ENCODE assay signal across 30 mouse cellular contexts in genomic region chr9:123185546-123185945, GRCm38 (mm10). TPM values are rescaled to one million over a fixed set of nuclear protein-coding genes. Genes with fewer than 3 reads are reported as not detected.
DNase-seq lines count a peak whose midpoint lies in the region; ATAC-seq and TF ChIP-seq lines count a peak whose summit lies in the region.
"Had no signal": no experiment of that assay in that cellular context is flagged by ENCODE, and none has a peak within 500 bp of the region (broad histone marks: within the 10 kb centered on the region; RNA-seq: fewer than 3 reads in every experiment).

No protein-coding gene starts in this region.

- ATAC-seq in megakaryocyte, adult 5-6 weeks (ENCODE audit: poor library complexity, severe bottlenecking) = peak; percentile 24; the same call in 1 of the 2 replicates
- no peak for ATAC-seq in hindbrain, postnatal 0 days
- ATAC-seq in forebrain, embryonic 14.5 days = no peak
- ATAC-seq: forebrain, embryonic 16.5 days; intestine, postnatal 0 days had no signal

- H3K9ac ChIP-seq in hindbrain, postnatal 0 days (replicated peaks; ENCODE audit: low read length) = no peak overlapping the region
- no peak overlapping the region for H3K9ac ChIP-seq in forebrain, embryonic 14.5 days (ENCODE audit: low read length)
- H3K9ac ChIP-seq: embryonic facial prominence, embryonic 13.5 days; forebrain, embryonic 12.5 days; hindbrain, embryonic 14.5 days had no signal

- H3K36me3 ChIP-seq in hindbrain, postnatal 0 days (ENCODE audit: insufficient read depth, low read length) = no peaks in the 10 kb centered on the region
- no peaks in the 10 kb centered on the region for H3K36me3 ChIP-seq in forebrain, embryonic 14.5 days (ENCODE audit: control insufficient read depth, insufficient read depth, low read length)
- H3K36me3 ChIP-seq: embryonic facial prominence, embryonic 10.5 days; embryonic facial prominence, embryonic 13.5 days; forebrain, embryonic 12.5 days; G1E had no signal

- no peaks in the 10 kb centered on the region for H3K9me3 ChIP-seq in hindbrain, postnatal 0 days (ENCODE audit: low read length)
- no peaks in the 10 kb centered on the region for H3K9me3 ChIP-seq in forebrain, embryonic 14.5 days (replicated peaks; ENCODE audit: control insufficient read depth, low read length)
- H3K9me3 ChIP-seq: embryonic facial prominence, embryonic 13.5 days; forebrain, embryonic 12.5 days; G1E had no signal

- H3K4me3 ChIP-seq in hindbrain, postnatal 0 days (ENCODE audit: low read length) = no peak overlapping the region
- H3K4me3 ChIP-seq in forebrain, embryonic 14.5 days (ENCODE audit: low read depth, low read length) = no peak overlapping the region
- H3K4me3 ChIP-seq: embryonic facial prominence, embryonic 10.5 days; embryonic facial prominence, embryonic 13.5 days; erythroblast, embryonic 14.5 days; forebrain, embryonic 12.5 days; gastrocnemius, adult 2 months; heart, adult 2 months had no signal

- no peak overlapping the region for H3K4me2 ChIP-seq in hindbrain, postnatal 0 days (ENCODE audit: low read depth, low read length)
- H3K4me2 ChIP-seq in forebrain, embryonic 14.5 days (ENCODE audit: low read length) = no peak overlapping the region
- H3K4me2 ChIP-seq: embryonic facial prominence, embryonic 13.5 days; forebrain, embryonic 12.5 days; heart, embryonic 11.5 days; hindbrain, embryonic 14.5 days had no signal

- H3K27me3 ChIP-seq in hindbrain, postnatal 0 days (ENCODE audit: insufficient read depth, low read length) = no peaks in the 10 kb centered on the region
- no peaks in the 10 kb centered on the region for H3K27me3 ChIP-seq in forebrain, embryonic 14.5 days (replicated peaks; ENCODE audit: control insufficient read depth, insufficient read depth, low read length)
- H3K27me3 ChIP-seq: embryonic facial prominence, embryonic 13.5 days; forebrain, embryonic 12.5 days had no signal

- DNase-seq in retina, embryonic 14.5 days (ENCODE audit: low spot score) = peak; percentile 9
- DNase-seq in retina, postnatal 1 day = no peak
- peak; percentile 17 for DNase-seq in NIH3T3 (ENCODE audit: low read depth)
- DNase-seq in hindbrain, postnatal 0 days (ENCODE audit: low spot score) = no peak
- DNase-seq in forebrain, embryonic 14.5 days (ENCODE audit: low spot score) = no peak
- DNase-seq: adrenal gland, adult 2 months; adrenal gland, postnatal 14 days; cerebellum, adult 11 months; cerebellum, adult 2 months; cerebellum, adult 9-11 months; cerebellum, postnatal 25 days; embryo, embryonic 11 days; heart, adult 2 months; heart, postnatal 4 days had no signal

- no peak for TF ChIP-seq CTCF in hindbrain, postnatal 0 days (IDR thresholded peaks at IDR 0.05; ENCODE audit: low read depth)

- WGBS in hindbrain, postnatal 0 days = 44% methylated on average over 2 of the region's 2 CpGs
- WGBS in forebrain, embryonic 14.5 days = 67% methylated on average over 2 of the region's 2 CpGs

- no peaks in the 10 kb centered on the region for H3K4me1 ChIP-seq in hindbrain, postnatal 0 days (ENCODE audit: insufficient read depth, low read length)
- H3K4me1 ChIP-seq in forebrain, embryonic 14.5 days (ENCODE audit: control insufficient read depth, insufficient read depth, low read length) = no peaks in the 10 kb centered on the region
- H3K4me1 ChIP-seq: embryonic facial prominence, embryonic 13.5 days; forebrain, embryonic 12.5 days had no signal

- H3K27ac ChIP-seq in hindbrain, postnatal 0 days = no peak overlapping the region
- H3K27ac ChIP-seq in forebrain, embryonic 14.5 days (ENCODE audit: low read depth, low read length) = no peak overlapping the region
- H3K27ac ChIP-seq: embryonic facial prominence, embryonic 10.5 days; embryonic facial prominence, embryonic 13.5 days; forebrain, embryonic 12.5 days; gastrocnemius, adult 2 months; heart, adult 2 months; hindbrain, embryonic 14.5 days had no signal

RNA-seq across cellular contexts. Expression of gene Cdcp1, which starts 30.3 kb away (rescaled TPM):
- total RNA-seq in megakaryocyte, adult 5-6 weeks (2015) = not detected in 2 replicates
- not detected in 2 replicates for total RNA-seq in megakaryocyte, adult 5-6 weeks (2017)
- 0.26 and 0.29 TPM in 2 replicates for total RNA-seq in hindbrain, postnatal 0 days (2014; rRNA removed)
- 0.14 and 0.38 TPM in 2 replicates for polyA plus RNA-seq in hindbrain, postnatal 0 days (2015; fragmentation: Nextera tagmentation; extraction: Ambion mirVana)
- polyA plus RNA-seq in forebrain, embryonic 14.5 days (2014; fragmentation: Nextera tagmentation; extraction: Ambion mirVana) = 0.05 and 0.06 TPM in 2 replicates
- total RNA-seq: gastrocnemius, adult 2 months; gastrocnemius, postnatal 14 days; gastrocnemius, postnatal 4 days had no signal
- polyA plus RNA-seq: erythroblast, embryonic 14.5 days; G1E had no signal

RNA-seq across cellular contexts. Expression of gene Clec3b, which starts 34.8 kb away (rescaled TPM):
- total RNA-seq in megakaryocyte, adult 5-6 weeks (2015) = not detected in 2 replicates
- not detected in 2 replicates for total RNA-seq in megakaryocyte, adult 5-6 weeks (2017)
- 3.8 and 5.8 TPM in 2 replicates for total RNA-seq in hindbrain, postnatal 0 days (2014; rRNA removed)
- polyA plus RNA-seq in hindbrain, postnatal 0 days (2015; fragmentation: Nextera tagmentation; extraction: Ambion mirVana) = 5.6 and 6.9 TPM in 2 replicates
- 0.36 TPM in 1 of 2 replicates, not detected in the other for polyA plus RNA-seq in forebrain, embryonic 14.5 days (2014; fragmentation: Nextera tagmentation; extraction: Ambion mirVana)
- total RNA-seq: G1E had no signal
- polyA plus RNA-seq: embryonic facial prominence, embryonic 10.5 days; erythroblast, embryonic 14.5 days; G1E; heart, embryonic 11.5 days; heart, embryonic 14.5 days; hindbrain, embryonic 11.5 days; intestine, embryonic 14.5 days had no signal

Comparison
In these comparisons a context has a peak if more than half of its experiments do, and no peak if none do; other contexts are left out.
1. DNase-seq: peak in retina, embryonic 14.5 days (single experiment) and NIH3T3 (single experiment); none in retina, postnatal 1 day (single experiment), hindbrain, postnatal 0 days (single experiment) and forebrain, embryonic 14.5 days (single experiment).